Mouse (Mus musculus) G1E (cell line): Measurements from ENCODE around the gene Aldh5a1. TPM values are rescaled to one million over a fixed set of nuclear protein-coding genes. Genes with fewer than 3 reads are reported as not detected.

Experiments
- ATAC-seq: 2 replicates; pipeline ENCODE4 v1.8.0; 2016; ENCODE audit warnings: mild to moderate bottlenecking; ENCODE audit not compliant: insufficient number of reproducible peaks, poor library complexity, low FRiP score, severe bottlenecking; ENCODE audit errors: extremely low read depth
- DNase-seq: peaks from one replicate; pipeline ENCODE4 v3.0.0; 2012; ENCODE audit warnings: low spot score
- H3K27me3 ChIP-seq: 2 replicates; pipeline ENCODE4 v1.6.1; 2012; ENCODE audit warnings: mild to moderate bottlenecking, low read length, inconsistent platforms; ENCODE audit not compliant: insufficient read depth
- H3K36me3 ChIP-seq: replicated peaks from 2 replicates; pipeline ENCODE3; 2012; ENCODE audit warnings: mild to moderate bottlenecking, inconsistent platforms
- H3K4me1 ChIP-seq: 2 replicates; pipeline ENCODE4 v1.6.1; 2012; ENCODE audit warnings: low read depth, low read length, inconsistent platforms, mixed read lengths; ENCODE audit not compliant: insufficient read depth
- H3K4me3 ChIP-seq: 2 replicates; pipeline ENCODE4 v1.5.1; 2012; ENCODE audit warnings: low read depth, mild to moderate bottlenecking, inconsistent platforms, low read length, moderate library complexity, mixed read lengths
- H3K9me3 ChIP-seq: replicated peaks from 2 replicates; pipeline ENCODE4 v1.6.1; 2012; ENCODE audit warnings: inconsistent platforms
- CTCF ChIP-seq: IDR thresholded peaks from 2 replicates; pipeline ENCODE4 v1.5.1; 2012; ENCODE audit warnings: low read depth, low read length, inconsistent platforms, mixed read lengths
- GATA1 ChIP-seq: IDR thresholded peaks from 2 replicates; pipeline ENCODE4 v1.6.1; 2012; ENCODE audit warnings: borderline replicate concordance, low read length, inconsistent platforms, mixed read lengths
- GATA2 ChIP-seq: IDR thresholded peaks from 2 replicates; pipeline ENCODE4 v1.6.1; 2012; ENCODE audit warnings: low read depth, low read length, inconsistent platforms, borderline replicate concordance
- POLR2AphosphoS5 ChIP-seq: IDR thresholded peaks from 2 replicates; pipeline ENCODE4 v1.6.1; 2012; ENCODE audit warnings: low read depth, low read length, inconsistent platforms; ENCODE audit not compliant: insufficient replicate concordance
- TAL1 ChIP-seq: conservative IDR thresholded peaks from 2 replicates; pipeline ENCODE4 v1.6.1; 2012; ENCODE audit warnings: low read depth, low read length, inconsistent platforms, mixed read lengths
- polyA plus RNA-seq: library from polyadenylated mRNA; stranded (reverse); fragments of >175 nt; gene quantifications from 2 replicates; pipeline ENCODE4 v1.2.3, GENCODE M21; 2012
- total RNA-seq, 2 experiments: library from RNA; stranded (forward) in 1 of 2; stranded (reverse) in 1 of 2; fragments of 200-1000 nt in 1 of 2; fragments of >200 nt in 1 of 2; fragmentation: Nextera tagmentation in 1 of 2; gene quantifications; 2 replicates each; pipeline ENCODE4 v1.2.3; 2014 to 2017

Aldh5a1 gene
- total and polyA plus RNA-seq, 3 experiments, result 0.05 TPM; not detected in 2

- Histone ChIP-seq H3K36me3 (no peaks in the 10 kb centered on the region), H3K4me1 (no peaks in the 10 kb centered on the region), H3K27me3 (peaks cover 24% of the 10 kb centered on the region), H3K9me3 (no peaks in the 10 kb centered on the region), H3K4me3 (no peak overlapping the region)
- TF ChIP-seq GATA2, result no peak
- no peak for ATAC-seq
- no peak for DNase-seq
Observed at GRCm38 (mm10) chr13:24903412-24903811, 34.0 kb downstream of the Aldh5a1 start.

DNA sequence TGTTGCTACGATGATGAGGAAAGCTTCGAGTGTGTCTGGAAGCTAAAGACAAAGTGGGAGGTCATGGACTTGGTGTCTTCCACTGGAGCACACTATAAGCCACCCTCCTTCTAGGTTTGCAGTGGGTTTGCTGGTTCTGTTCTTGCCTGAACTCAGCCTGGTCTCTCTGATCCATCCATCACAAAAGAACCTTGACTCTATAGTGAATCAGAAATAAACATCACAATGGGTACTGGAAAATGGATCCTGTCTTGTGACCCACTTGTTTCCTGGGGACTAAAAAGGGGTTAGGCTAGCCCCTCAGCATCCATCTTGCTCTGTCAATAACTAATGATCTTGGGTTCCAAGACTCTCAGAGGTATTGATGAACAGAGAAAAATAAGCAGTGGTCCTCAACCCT lies 35.5 kb downstream of the Aldh5a1 start:
- no peak overlapping the region for H3K4me3 ChIP-seq
- H3K4me1 ChIP-seq, result no peaks in the 10 kb centered on the region
- H3K36me3 ChIP-seq, result no peaks in the 10 kb centered on the region
- no peaks in the 10 kb centered on the region for H3K9me3 ChIP-seq
- TF ChIP-seq GATA1 (no peak), POLR2AphosphoS5 (no peak), CTCF (no peak), TAL1 (no peak), GATA2 (no peak)
- peaks cover 14% of the 10 kb centered on the region for H3K27me3 ChIP-seq
- DNase-seq (no peak), ATAC-seq (no peak)

DNA sequence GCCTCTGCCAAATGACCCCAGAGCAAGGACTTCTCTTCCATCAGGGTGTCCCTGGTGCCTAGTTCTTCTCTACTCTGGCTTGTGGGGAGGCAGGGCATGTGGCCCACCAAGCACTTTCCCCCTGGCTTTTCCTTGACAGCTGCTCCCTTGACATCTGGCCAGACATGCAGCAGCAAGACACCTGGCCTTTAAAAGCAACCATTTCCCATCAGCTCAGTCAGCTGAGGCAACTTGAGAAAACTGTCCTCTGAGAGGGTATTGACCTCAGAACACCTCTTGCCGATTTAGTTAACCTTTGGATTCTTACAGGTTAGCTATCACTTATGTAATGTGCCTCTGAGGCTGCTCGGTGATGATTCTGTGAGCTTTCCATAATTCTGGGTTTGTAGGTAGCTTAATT lies 43.6 kb downstream of the Aldh5a1 start:
- ATAC-seq, result no peak
- no peak for DNase-seq
- Histone ChIP-seq H3K9me3 (no peaks in the 10 kb centered on the region), H3K4me3 (no peak overlapping the region), H3K36me3 (no peaks in the 10 kb centered on the region), H3K4me1 (no peaks in the 10 kb centered on the region), H3K27me3 (no peaks in the 10 kb centered on the region)
- TF ChIP-seq GATA2 (no peak), TAL1 (no peak), POLR2AphosphoS5 (no peak), CTCF (no peak), GATA1 (no peak)

GRCm38 (mm10) chr13:24892516-24892915 lies 44.9 kb downstream of the Aldh5a1 start:
- no peak overlapping the region for H3K4me3 ChIP-seq
- no peaks in the 10 kb centered on the region for H3K36me3 ChIP-seq
- no peaks in the 10 kb centered on the region for H3K9me3 ChIP-seq
- H3K4me1 ChIP-seq, result no peaks in the 10 kb centered on the region
- TF ChIP-seq GATA2, result no peak
- TF ChIP-seq POLR2AphosphoS5, result no peak
- no peak for TF ChIP-seq TAL1
- TF ChIP-seq CTCF, result no peak
- no peak for TF ChIP-seq GATA1
- DNase-seq, result no peak
- ATAC-seq, result no peak
- H3K27me3 ChIP-seq, result peaks cover 3% of the 10 kb centered on the region; the same call in 1 of the 2 replicates

DNA sequence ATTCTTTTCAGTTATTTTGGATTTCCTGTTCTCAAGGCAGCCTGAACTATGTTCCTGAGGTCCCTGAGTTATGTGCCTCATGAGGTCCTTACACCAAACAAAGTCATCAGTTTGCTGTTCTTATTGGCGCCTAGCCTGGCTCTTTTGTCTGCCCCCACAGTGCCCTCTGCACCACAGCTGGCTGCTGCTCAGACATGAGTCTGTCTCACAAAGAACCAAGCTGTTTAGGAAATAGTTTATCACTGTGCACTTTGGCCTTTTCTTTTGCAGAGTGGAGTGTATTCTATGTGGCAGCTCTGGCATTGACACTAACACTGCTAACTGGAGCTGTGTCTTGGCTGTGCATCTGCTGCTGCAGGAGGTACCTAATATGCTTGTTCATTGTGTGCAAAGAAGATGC lies 47.9 kb downstream of the Aldh5a1 start:
- ATAC-seq, result no peak

DNA sequence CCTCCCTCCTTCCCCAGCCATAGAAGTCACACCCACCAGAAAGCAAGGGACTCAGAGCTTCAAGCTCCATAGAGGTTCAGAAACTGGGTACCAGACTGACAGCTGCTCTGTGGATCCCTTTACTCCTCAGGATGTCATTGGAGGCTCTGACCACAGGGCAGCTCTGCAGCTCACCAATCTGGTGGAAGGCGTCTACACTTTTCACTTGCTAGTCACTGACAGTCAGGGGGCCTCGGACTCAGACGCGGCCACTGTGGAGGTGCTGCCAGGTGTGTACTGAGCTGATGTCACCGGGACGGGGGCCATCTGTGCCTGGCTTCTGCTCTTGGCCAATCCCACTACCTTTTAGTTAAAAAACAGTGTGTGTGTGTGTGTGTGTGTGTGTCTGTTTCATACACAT lies 55.0 kb downstream of the Aldh5a1 start:
- H3K4me3 ChIP-seq, result no peak overlapping the region
- H3K27me3 ChIP-seq, result peaks cover 9% of the 10 kb centered on the region
- TF ChIP-seq TAL1 (no peak), CTCF (no peak), GATA2 (no peak), GATA1 (no peak), POLR2AphosphoS5 (no peak)
- no peaks in the 10 kb centered on the region; the same call in 1 of the 2 replicates for H3K9me3 ChIP-seq
- H3K36me3 ChIP-seq, result no peaks in the 10 kb centered on the region
- DNase-seq, result no peak
- H3K4me1 ChIP-seq, result no peaks in the 10 kb centered on the region
- ATAC-seq, result no peak

More for the DNA sequence above, 47.9 kb downstream of the Aldh5a1 start:
- Histone ChIP-seq H3K9me3 (no peaks in the 10 kb centered on the region), H3K36me3 (no peaks in the 10 kb centered on the region), H3K4me3 (no peak overlapping the region), H3K27me3 (peaks cover 3% of the 10 kb centered on the region; the same call in 1 of the 2 replicates), H3K4me1 (no peaks in the 10 kb centered on the region)
- DNase-seq, result no peak
- no peak for TF ChIP-seq TAL1
- no peak for TF ChIP-seq GATA1
- no peak for TF ChIP-seq POLR2AphosphoS5
- TF ChIP-seq CTCF, result no peak
- TF ChIP-seq GATA2, result no peak

DNA sequence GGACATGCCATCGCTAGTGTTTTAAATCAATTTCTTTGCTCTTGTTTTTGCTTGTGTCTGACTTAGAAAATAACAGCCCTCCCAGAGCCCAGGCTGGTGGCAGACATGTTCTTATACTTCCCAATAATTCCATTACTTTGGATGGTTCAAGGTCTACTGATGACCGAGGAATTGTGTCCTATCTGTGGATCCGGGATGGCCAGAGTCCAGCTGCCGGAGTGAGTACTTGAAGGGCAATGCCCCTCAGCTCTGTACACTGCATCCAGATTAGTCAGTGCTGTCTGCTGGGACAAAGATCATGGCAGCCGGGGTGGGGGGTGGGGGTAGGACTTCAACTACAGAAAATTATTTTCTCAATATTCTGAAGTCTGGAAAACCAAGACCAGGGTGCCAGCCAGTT lies 56.8 kb downstream of the Aldh5a1 start:
- no peak for TF ChIP-seq POLR2AphosphoS5
- TF ChIP-seq GATA2, result no peak
- no peak for TF ChIP-seq CTCF
- TF ChIP-seq GATA1, result no peak
- no peak for TF ChIP-seq TAL1
- no peak for ATAC-seq
- no peaks in the 10 kb centered on the region; the same call in 1 of the 2 replicates for H3K9me3 ChIP-seq

More for the DNA sequence above, 56.8 kb downstream of the Aldh5a1 start:
- Histone ChIP-seq H3K4me1 (no peaks in the 10 kb centered on the region), H3K4me3 (no peak overlapping the region), H3K27me3 (peaks cover 9% of the 10 kb centered on the region), H3K36me3 (no peaks in the 10 kb centered on the region)
- DNase-seq, result no peak
